Mouse (Mus musculus) lung, postnatal 10 days (tissue): ENCODE measurements at regions not wholly inside any gene's neighbourhood (a gene's known extent, or its start where the extent isn't known, plus 50 kb on each side); places are given as distances from the start of the nearest gene placed in this dataset.

Experiments used
- DNase-seq: peaks from one replicate; pipeline ENCODE4 v3.0.0; 2021

DNA sequence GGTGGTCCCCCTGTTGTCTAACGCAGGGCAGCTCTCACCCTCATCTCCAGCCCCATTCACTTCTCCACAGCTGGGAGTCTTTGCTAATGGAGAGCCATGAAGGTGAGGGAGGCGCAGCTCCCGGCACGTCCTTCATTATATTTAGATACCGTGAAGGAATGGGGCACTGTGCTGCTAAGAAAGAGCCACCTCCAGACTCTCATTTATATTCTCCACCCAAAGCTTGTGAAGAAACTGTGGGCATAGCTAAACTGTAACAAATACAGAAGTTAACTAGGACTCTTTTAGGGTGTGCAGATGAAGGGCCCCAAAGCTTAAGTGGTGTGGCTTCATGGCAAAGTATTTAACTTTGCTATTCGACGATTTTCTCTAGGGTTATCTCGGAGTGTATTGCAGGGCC is 136.4 kb downstream of the Ddx11 start:
- DNase-seq: no peak

GRCm38 (mm10) chr17:66262681-66263240 is 139.4 kb downstream of the Ddx11 start:
- DNase-seq: no peak

DNA sequence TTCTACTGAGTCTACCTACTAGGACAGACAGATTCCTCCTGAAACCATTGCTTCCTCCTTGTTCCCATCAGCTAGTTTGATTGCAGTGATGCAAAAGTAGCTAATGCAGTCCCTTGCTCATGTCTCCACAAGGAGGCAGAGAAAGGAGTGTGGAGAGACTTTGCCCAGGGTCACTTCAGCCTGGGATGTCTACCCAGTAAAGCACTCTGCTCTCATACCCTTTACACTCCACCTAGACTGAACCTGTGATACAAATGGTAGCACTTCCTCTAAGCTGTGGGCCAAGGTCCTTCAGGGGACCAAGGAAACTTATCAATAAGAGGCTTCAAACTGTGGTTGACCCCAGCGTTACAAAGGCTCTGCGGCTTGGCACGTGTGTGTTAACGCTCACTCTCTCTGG is 140.1 kb downstream of the Ddx11 start:
- no peak for DNase-seq

DNA sequence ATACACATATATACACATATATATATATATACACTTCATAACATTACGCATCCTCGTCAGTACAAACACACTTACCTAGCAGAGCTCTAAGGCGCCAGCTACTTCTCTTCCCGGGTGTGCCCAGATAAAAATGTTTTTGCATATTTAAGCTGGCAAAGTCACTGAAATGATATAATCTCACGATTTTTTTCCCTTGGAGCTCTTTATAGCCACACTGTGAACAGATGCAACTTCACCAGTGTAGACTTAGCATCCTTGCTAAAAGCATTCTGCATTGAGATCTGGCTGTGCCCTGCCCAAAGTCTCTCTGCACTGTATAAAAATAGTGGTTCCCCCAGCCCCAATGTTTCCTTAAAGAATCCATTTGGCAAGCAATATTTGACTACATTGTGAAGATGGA is 143.5 kb downstream of the Ddx11 start:
- no peak for DNase-seq

DNA sequence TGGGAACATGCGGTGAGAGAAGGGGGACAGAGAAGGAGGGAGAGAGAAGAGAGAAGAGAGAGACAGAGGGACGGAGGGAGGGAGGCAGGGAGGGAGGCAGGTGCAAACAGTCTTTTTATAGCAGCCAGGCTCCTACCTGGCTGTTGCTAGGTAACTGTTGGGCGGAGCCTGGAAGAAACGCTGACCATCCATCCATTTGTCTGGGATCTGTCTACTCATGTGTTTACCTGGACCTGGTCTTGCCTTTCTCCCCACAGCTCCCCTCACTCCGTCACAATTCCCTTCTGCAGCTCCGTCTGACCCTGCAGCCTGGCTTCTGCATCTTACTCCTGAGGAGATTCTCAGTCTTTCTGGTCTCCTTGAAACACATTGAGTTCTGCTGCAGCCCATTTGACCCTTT is 144.5 kb downstream of the Ddx11 start:
- DNase-seq: no peak

DNA sequence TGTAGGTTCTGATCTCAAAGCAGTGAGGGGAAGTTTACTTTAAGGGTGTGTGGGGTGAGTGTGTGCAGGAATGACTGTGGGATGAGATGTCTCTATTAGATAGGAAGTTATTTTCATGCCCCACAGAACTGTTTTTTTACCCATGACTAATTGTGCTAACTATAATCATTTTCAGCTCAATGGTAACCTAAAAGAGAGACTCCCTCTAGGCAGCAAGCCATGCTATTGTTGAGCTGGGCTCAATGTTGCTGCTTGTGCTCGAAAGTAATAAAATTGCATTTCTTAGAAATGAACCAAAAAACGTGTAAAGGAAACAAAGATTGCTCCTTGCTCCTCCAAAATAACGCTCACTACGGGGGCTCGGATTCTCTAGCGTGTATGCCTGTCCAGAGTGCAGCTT is 146.2 kb downstream of the Ddx11 start:
- no peak for DNase-seq

- no peak for DNase-seq
Measured at GRCm38 (mm10) chr17:66271906-66272305, 148.6 kb downstream of the Ddx11 start.

- DNase-seq: peak; percentile 69
Measured at GRCm38 (mm10) chr17:66276778-66277177, 153.5 kb downstream of the Ddx11 start.

GRCm38 (mm10) chr17:66278037-66278436 is 154.7 kb downstream of the Ddx11 start:
- no peak for DNase-seq

GRCm38 (mm10) chr17:66285295-66285694 is 162.0 kb downstream of the Ddx11 start:
- DNase-seq: no peak
